Mouse (Mus musculus) brain, embryonic 14.5 days (tissue): ENCODE results near the gene Adcy7.

Experiments used
- CTCF ChIP-seq: fragments of 200-500 bp; IDR thresholded peaks from 2 replicates; pipeline ENCODE4 v1.5.1; 2012; ENCODE audit warnings: inconsistent platforms, mild to moderate bottlenecking, moderate library complexity, borderline replicate concordance; ENCODE audit not compliant: insufficient read depth, insufficient read length; ENCODE audit errors: extremely low read depth
- POLR2A ChIP-seq: fragments of 200-500 bp; IDR thresholded peaks from 2 replicates; pipeline ENCODE4 v1.6.1; 2012; ENCODE audit warnings: mild to moderate bottlenecking, inconsistent platforms, borderline replicate concordance; ENCODE audit not compliant: poor library complexity, insufficient read depth, insufficient read length, severe bottlenecking; ENCODE audit errors: extremely low read depth

- TF ChIP-seq CTCF (no peak), POLR2A (no peak)
Observed at GRCm38 (mm10) chr8:88260466-88260980, 11.7 kb upstream of the Adcy7 start.
